Mouse (Mus musculus) megakaryocyte, embryonic 14.5 days (primary cell): ENCODE measurements at regions not wholly inside any gene's neighbourhood (a gene's known extent, or its start where the extent isn't known, plus 50 kb on each side); places are given as distances from the start of the nearest gene placed in this dataset.

ENCODE experiments used
- FLI1 ChIP-seq: IDR thresholded peaks from 2 replicates; pipeline ENCODE4 v1.6.1; 2012; ENCODE audit warnings: low read length, inconsistent platforms, mixed read lengths
- GATA1 ChIP-seq: IDR thresholded peaks from 3 replicates; pipeline ENCODE4 v1.6.1; 2012; ENCODE audit warnings: mixed read lengths, low read length, inconsistent platforms, borderline replicate concordance

DNA sequence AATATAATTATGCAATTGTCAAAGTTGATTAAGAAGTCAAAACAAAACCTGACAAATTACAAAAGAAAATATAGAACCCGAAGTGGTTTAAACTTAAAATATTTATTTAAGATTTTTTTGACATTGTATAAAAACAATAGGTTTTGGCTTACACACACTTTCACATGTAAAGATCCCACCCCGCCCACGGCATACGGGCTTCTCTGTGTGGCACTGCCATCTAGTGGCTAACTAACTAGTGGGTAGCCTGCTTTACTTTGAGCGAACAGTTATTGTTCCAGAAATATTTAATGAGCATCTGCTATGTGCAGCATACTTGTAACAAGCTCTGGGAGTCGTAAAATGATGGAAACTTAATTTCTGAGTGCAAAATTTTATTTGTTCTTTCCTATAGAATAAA is 716.3 kb upstream of the Intu start:
- no peak for TF ChIP-seq FLI1
- TF ChIP-seq GATA1 = no peak
